Mouse (Mus musculus) liver, adult (tissue): Measurements from ENCODE around the gene Clk1.

Experiments
- GATA4 ChIP-seq: IDR thresholded peaks from 2 replicates; pipeline ENCODE4 v1.6.1; 2014; ENCODE audit warnings: mild to moderate bottlenecking, low read length; ENCODE audit not compliant: insufficient replicate concordance

The Clk1 gene

DNA sequence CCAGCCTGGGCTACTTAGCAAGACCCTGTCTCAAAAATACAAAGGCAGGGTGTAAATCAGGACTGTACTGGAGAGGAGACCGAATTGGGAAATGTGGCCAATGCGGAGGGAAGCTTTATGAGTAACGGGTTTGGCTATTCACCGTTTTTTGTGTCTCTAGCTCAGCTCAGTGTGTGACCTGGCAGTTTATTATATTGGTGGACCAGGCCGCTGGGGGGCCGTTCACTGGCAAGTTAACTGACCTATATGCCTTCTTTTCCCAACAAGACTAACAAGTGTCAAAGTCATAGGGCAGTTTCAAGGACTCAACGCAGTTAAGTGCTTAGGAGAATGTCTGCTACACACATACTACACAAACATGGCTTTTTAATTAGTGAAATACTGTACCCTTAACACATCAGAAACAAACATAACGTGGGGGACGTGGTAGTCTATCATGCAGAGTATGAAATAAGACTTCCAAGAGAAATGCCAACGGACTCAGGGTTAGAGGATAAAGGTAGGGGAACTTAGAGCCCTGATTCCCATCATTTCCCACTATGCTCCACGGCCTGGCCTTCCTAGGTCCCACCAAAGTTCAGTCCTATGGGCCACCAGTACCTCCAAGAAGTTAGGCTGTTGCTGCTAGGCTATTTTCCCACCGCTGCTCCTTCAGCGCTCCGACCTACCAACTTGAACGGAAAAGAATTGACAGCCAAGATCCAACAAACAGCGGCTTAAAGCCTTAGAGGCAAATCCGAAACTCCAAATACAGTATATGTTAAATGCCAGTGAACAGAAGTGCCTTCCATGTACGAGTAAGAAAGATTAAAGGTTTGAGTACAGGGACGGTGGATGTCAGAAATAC, 32.2 kb downstream of the Clk1 start:
- no peak for TF ChIP-seq GATA4

DNA sequence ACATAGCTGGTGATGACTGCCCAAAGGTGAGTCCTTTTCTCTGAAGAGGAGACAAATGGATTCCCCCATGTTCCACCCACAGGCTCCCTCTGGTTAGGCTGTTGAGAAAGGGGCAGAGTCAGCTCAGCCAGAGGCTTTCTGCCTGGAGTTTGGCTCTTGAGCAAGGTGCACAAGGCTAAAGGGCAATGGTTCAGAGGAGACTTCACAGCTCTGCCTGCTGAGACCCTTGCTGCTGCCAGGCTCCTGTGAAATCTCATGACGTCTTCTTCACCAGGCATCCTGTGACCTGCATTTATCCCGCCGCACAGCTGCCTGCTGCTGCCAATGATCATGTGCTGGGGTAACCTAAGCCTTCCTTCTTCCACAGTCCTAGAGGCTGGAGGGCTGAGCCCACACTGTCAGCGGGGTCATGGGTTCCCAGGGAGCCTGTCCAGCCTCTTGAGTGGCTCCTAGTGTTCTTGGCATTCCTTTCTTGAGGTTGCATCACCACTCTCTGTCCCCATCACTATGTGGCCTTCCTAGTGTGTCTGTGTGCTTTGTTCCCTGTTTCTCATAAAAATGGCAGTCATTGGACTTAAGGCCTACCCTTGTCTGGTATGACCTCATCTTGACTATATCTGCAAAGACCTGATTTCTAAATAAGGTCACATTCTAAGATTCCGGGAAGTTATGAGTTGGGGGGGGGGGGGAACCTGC, 41.1 kb downstream of the Clk1 start:
- TF ChIP-seq GATA4 = no peak

- TF ChIP-seq GATA4 = no peak
These were observed 48.2 kb downstream of the Clk1 start for GRCm38 (mm10) chr1:58375574-58376147.

DNA sequence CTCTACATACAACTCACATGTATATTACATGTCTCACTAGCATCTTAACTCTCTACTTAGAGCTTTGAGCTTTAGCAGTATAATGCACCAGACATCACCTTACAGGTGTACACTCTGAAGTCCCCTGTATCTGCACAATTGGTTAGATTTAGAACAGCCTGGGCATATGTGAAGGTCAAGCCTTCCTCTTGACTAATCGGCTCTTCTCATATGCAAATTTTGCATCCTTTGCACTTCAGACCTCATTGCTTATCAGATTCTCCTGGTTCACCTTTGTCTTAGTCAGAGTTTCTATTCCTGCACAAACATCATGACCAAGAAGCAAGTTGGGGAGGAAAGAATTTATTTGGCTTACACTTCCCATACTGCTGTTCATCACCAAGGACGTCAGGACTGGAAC, 54.1 kb downstream of the Clk1 start:
- TF ChIP-seq GATA4 = no peak

DNA sequence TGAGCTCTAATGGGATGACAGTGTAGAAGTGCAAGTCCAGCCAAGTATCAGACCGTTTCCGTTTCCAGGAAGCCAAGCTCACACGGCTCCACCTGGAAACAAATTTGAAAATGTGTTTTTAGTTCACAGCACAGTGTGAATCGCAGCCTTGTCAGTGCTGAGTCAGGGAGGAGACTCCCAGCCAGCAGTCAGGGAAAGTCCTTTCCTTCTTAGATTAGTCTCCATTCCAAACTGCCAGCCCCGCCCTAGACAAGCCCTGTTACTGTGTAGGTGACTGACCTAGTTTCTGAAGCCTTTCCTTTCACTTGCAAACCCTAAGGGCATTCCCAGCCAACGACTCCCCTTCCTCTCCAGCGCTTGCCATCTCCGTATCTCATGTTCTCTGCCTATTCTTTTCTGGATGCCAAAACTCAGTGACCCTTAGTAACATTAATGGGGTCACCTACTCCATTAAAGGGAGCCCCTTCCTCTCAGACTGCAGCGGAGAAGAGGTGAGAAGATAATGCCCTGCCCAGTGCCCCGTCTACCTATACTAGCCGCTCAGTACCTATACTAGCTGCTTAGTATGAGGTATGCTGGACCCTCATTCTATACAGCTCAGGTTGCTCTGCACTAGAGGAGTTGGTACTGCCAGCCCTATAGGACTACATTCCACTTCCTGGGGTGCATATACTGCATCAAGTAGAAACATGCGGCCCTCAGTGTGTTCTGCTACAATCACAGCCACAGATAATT, 57.0 kb downstream of the Clk1 start:
- TF ChIP-seq GATA4 = no peak

GRCm38 (mm10) chr1:58365829-58366228, 58.0 kb downstream of the Clk1 start:
- TF ChIP-seq GATA4 = no peak

DNA sequence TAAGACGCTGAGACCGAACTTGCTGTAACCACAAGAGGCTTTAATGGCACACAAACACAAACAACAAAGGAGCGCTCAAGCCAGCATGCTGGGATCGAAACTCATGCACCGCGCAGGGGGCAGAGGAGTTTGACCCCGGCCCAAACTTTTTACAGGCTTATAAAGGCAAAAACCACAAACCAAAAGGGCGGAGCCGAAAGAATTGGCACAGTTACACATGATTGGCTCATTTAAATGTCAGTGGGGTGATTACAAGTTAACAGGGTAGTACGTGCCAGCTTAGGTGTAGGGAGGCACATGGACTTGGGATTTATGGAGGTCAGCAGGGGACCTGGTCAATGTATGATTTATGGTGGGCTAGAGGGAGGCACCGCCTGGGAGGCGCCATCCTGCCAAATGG, 59.3 kb downstream of the Clk1 start:
- TF ChIP-seq GATA4 = no peak

GRCm38 (mm10) chr1:58362296-58362695, 61.6 kb downstream of the Clk1 start:
- no peak for TF ChIP-seq GATA4
